Mouse (Mus musculus) stomach, embryonic 16.5 days (tissue): Measurements from ENCODE around the gene Olfr1426. TPM values are rescaled to one million over a fixed set of nuclear protein-coding genes. Genes with fewer than 3 reads are reported as not detected.
"Not testable (repeated sequence)": the region's sequence is repeated elsewhere in the genome, so short reads cannot be mapped to it uniquely, and the experiment has no call there.

ENCODE experiments used
- ATAC-seq: fragments of 200-750 bp; cut with Nextera tagmentation; 2 replicates; pipeline ENCODE4 v1.8.0; 2017; ENCODE audit warnings: moderate number of reproducible peaks, moderate TSS enrichment; ENCODE audit not compliant: insufficient read depth, low FRiP score
- H3K27ac ChIP-seq: fragments of 300-500 bp; sonication (generic); 2 replicates; pipeline ENCODE4 v1.5.1; 2014; ENCODE audit warnings: low read length
- H3K27me3 ChIP-seq: fragments of 300-500 bp; sonication (generic); 2 replicates; pipeline ENCODE4 v1.6.1; 2014; ENCODE audit warnings: low read length, control low read depth, mixed read lengths; ENCODE audit not compliant: control insufficient read depth, insufficient read depth
- H3K36me3 ChIP-seq: fragments of 300-500 bp; sonication (generic); 2 replicates; pipeline ENCODE4 v1.6.1; 2014; ENCODE audit warnings: low read length; ENCODE audit not compliant: control insufficient read depth, insufficient read depth
- H3K4me1 ChIP-seq: fragments of 300-500 bp; sonication (generic); 2 replicates; pipeline ENCODE4 v1.6.1; 2014; ENCODE audit warnings: low read length, control low read depth, mixed read lengths; ENCODE audit not compliant: control insufficient read depth, insufficient read depth
- H3K4me2 ChIP-seq: fragments of 300-500 bp; sonication (generic); 2 replicates; pipeline ENCODE4 v1.6.1; 2014; ENCODE audit warnings: low read depth, low read length, mixed read lengths
- H3K4me3 ChIP-seq: fragments of 300-500 bp; sonication (generic); replicated peaks from 2 replicates; pipeline ENCODE4 v1.5.1; 2014; ENCODE audit warnings: mild to moderate bottlenecking, low read length
- H3K9ac ChIP-seq: fragments of 300-500 bp; sonication (generic); 2 replicates; pipeline ENCODE4 v1.6.1; 2014; ENCODE audit warnings: low read length
- H3K9me3 ChIP-seq: fragments of 300-500 bp; sonication (generic); replicated peaks from 2 replicates; pipeline ENCODE4 v1.6.1; 2016; ENCODE audit warnings: low read length, control low read depth; ENCODE audit not compliant: control insufficient read depth
- WGBS: fragments of 180-500 bp; shearing (Covaris S2); extraction: QIAGEN DNeasy Blood & Tissue Kit; methylation state at CpG from one replicate; pipeline ENCODE4 v1.1.7; 2014; 5-methylcytosine and 5-hydroxymethylcytosine counted together
- polyA plus RNA-seq: library from polyadenylated mRNA; unstranded; fragments of >200 nt; fragmentation: Nextera tagmentation; extraction: Ambion mirVana; gene quantifications from 2 replicates; pipeline ENCODE4 v1.2.1, GENCODE M21; 2015

Gene Olfr1426
- polyA plus RNA-seq, 1 experiment from 2014 or later, result not detected

- not testable (repeated sequence) for ATAC-seq, H3K4me1 ChIP-seq, H3K9ac ChIP-seq, H3K27ac ChIP-seq, H3K4me3 ChIP-seq, H3K36me3 ChIP-seq, H3K9me3 ChIP-seq, H3K4me2 ChIP-seq, H3K27me3 ChIP-seq
- 76% methylated on average over 1 of the region's 1 CpGs for WGBS
Measured at GRCm38 (mm10) chr19:12069546-12069945, 22.3 kb downstream of the Olfr1426 start.

GRCm38 (mm10) chr19:12067806-12068205 is 24.0 kb downstream of the Olfr1426 start:
- not testable (repeated sequence) for H3K36me3 ChIP-seq, ATAC-seq, H3K4me2 ChIP-seq, H3K27ac ChIP-seq, H3K9me3 ChIP-seq, H3K9ac ChIP-seq, H3K4me1 ChIP-seq, H3K4me3 ChIP-seq, H3K27me3 ChIP-seq
- 76% methylated on average over 1 of the region's 1 CpGs for WGBS

GRCm38 (mm10) chr19:12062582-12062981 is 29.2 kb downstream of the Olfr1426 start, which contains the start of gene Olfr1424:
Gene Olfr1424, minus strand, starts transcription at chr19:12062682.
- not testable (repeated sequence) for H3K9ac ChIP-seq, H3K36me3 ChIP-seq, H3K4me3 ChIP-seq, ATAC-seq, H3K27me3 ChIP-seq, H3K27ac ChIP-seq, H3K4me2 ChIP-seq, H3K4me1 ChIP-seq, H3K9me3 ChIP-seq
- 68% methylated on average over 1 of the region's 1 CpGs for WGBS

DNA sequence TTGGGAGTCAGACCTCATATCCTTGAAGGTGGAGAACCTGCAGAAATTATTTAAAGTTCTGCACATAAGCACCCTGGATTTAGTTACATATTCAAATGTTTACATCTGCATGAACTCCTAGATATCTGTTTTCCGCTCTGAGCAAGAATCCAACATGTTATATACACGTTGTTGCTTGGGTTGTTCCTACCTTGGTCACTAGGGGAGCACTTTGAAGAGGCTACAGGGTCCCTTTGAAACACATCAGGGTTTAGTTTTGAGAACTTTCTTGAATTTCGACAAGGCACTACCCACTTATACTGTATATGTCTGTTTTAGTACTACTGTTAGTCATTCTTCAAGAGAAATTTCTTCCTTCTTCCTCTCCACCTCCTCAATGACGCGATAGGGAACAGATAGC is 48.6 kb downstream of the Olfr1426 start:
- H3K4me1 ChIP-seq, result no peaks in the 10 kb centered on the region
- 87% methylated on average over 5 of the region's 5 CpGs for WGBS
- no peaks in the 10 kb centered on the region for H3K36me3 ChIP-seq
- no peak overlapping the region for H3K27ac ChIP-seq
- H3K27me3 ChIP-seq, result no peaks in the 10 kb centered on the region
- H3K4me3 ChIP-seq, result no peak overlapping the region
- no peak overlapping the region for H3K9ac ChIP-seq
- ATAC-seq, result no peak
- H3K4me2 ChIP-seq, result no peak overlapping the region
- no peaks in the 10 kb centered on the region for H3K9me3 ChIP-seq

GRCm38 (mm10) chr19:12041217-12041616 is 50.6 kb downstream of the Olfr1426 start, which contains the start of gene Olfr1423:
Gene Olfr1423, minus strand, starts transcription at chr19:12041317.
- no peak for ATAC-seq
- WGBS, result 55% methylated on average over 2 of the region's 2 CpGs

DNA sequence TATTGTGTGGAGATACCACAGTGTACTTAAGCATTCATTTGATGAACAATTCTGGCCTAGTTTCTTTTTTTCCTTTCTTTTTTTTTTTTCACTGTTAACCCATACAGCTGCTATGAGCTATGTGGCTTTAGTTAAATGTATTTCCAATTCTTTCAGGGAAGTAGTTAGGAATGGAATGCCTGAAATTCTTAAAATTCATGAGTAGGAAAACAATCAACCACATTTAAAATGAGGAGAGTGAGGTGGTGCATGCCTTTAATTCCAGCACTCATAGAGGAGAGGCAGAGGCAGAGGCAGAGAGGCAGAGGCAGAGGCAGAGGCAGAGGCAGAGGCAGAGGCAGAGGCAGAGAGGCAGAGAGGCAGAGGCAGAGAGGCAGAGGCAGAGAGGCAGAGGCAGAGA is 54.1 kb downstream of the Olfr1426 start:
- no peaks in the 10 kb centered on the region for H3K36me3 ChIP-seq
- H3K9me3 ChIP-seq, result no peaks in the 10 kb centered on the region
- ATAC-seq, result no peak
- H3K4me2 ChIP-seq, result no peak overlapping the region
- H3K27ac ChIP-seq, result no peak overlapping the region
- H3K4me1 ChIP-seq, result no peaks in the 10 kb centered on the region
- H3K9ac ChIP-seq, result no peak overlapping the region
- no peak overlapping the region for H3K4me3 ChIP-seq
- H3K27me3 ChIP-seq, result no peaks in the 10 kb centered on the region

More at GRCm38 (mm10) chr19:12041217-12041616, 50.6 kb downstream of the Olfr1426 start, which contains the start of gene Olfr1423:
- Histone ChIP-seq H3K4me1 (no peaks in the 10 kb centered on the region), H3K4me3 (no peak within 1 kb of the TSS), H3K9me3 (no peaks in the 10 kb centered on the region), H3K27ac (no peak within 1 kb of the TSS), H3K9ac (no peak within 1 kb of the TSS), H3K27me3 (no peaks in the 10 kb centered on the region), H3K4me2 (no peak within 1 kb of the TSS), H3K36me3 (no peaks in the 10 kb centered on the region)

Other genes starting within 250 kb of the Olfr1426 start
- not detected in 2 replicates for gene Olfr1418, start 230.9 kb downstream of the Olfr1426 start, polyA plus RNA-seq
- not detected in 2 replicates for gene Olfr1419, start 216.9 kb downstream of the Olfr1426 start, polyA plus RNA-seq
- 0.06 TPM in 1 of 2 replicates, not detected in the other for gene Olfr1420, start 205.4 kb downstream of the Olfr1426 start, polyA plus RNA-seq
- 16.6 and 16.9 TPM in 2 replicates for gene Patl1, start 179.6 kb downstream of the Olfr1426 start, polyA plus RNA-seq
- gene Osbp, start 126.1 kb downstream of the Olfr1426 start, polyA plus RNA-seq, result 4.1 and 4.6 TPM in 2 replicates
- 0.03 TPM in 1 of 2 replicates, not detected in the other for gene Olfr1423, start 50.7 kb downstream of the Olfr1426 start, polyA plus RNA-seq
- gene Olfr1424, start 29.3 kb downstream of the Olfr1426 start, polyA plus RNA-seq, result not detected in 2 replicates
- gene Olfr1425, start 14.3 kb downstream of the Olfr1426 start, polyA plus RNA-seq, result not detected in 2 replicates
- gene Olfr1427, start 11.3 kb upstream of the Olfr1426 start, polyA plus RNA-seq, result not detected in 2 replicates
- gene Olfr1428, start 23.9 kb upstream of the Olfr1426 start, polyA plus RNA-seq, result not detected in 2 replicates
- gene Olfr76, start 31.2 kb upstream of the Olfr1426 start, polyA plus RNA-seq, result 0.04 TPM in 1 of 2 replicates, not detected in the other
- not detected in 2 replicates for gene Olfr1555-ps1, start 78.1 kb upstream of the Olfr1426 start, polyA plus RNA-seq
- not detected in 2 replicates for gene Olfr1431, start 108.6 kb upstream of the Olfr1426 start, polyA plus RNA-seq
- gene Olfr1432, start 140.6 kb upstream of the Olfr1426 start, polyA plus RNA-seq, result not detected in 2 replicates
- gene Olfr262, start 149.6 kb upstream of the Olfr1426 start, polyA plus RNA-seq, result not detected in 2 replicates
- gene Olfr235, start 169.0 kb upstream of the Olfr1426 start, polyA plus RNA-seq, result not detected in 2 replicates
- not detected in 2 replicates for gene Olfr1434, start 187.8 kb upstream of the Olfr1426 start, polyA plus RNA-seq
- gene Olfr1436, start 207.1 kb upstream of the Olfr1426 start, polyA plus RNA-seq, result not detected in 2 replicates
- gene Olfr1437, start 233.1 kb upstream of the Olfr1426 start, polyA plus RNA-seq, result not detected in 2 replicates
- not detected in 2 replicates for gene Olfr1438-ps1, start 243.9 kb upstream of the Olfr1426 start, polyA plus RNA-seq